25 mouse cellular contexts compared by ENCODE assay signal in the genomic region with DNA sequence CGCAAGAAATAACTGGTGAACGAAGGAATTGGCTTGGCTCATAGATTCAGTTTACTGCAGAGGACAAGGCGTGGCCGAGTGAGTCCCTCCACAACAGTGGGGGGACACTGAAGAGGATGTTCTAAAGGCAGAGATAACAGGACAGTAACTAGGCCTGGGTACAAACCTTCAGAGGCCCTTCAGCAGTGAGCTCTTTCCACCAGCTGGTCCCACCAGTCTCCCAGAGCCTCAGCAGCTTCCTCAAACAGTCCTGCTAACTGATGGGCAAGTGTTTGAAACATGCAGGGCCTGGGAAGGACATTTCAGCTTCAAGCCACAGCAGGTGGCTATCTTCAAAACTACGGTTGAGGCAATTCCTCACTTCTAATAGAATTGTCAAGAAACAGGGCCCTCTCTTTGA.
A peak's percentile ranks its signal among the peaks of the same experiment; 100 is the strongest.
DNase-seq lines count a peak whose midpoint lies in the region; ATAC-seq and TF ChIP-seq lines count a peak whose summit lies in the region.
"Had no signal": no experiment of that assay in that cellular context is flagged by ENCODE, and none has a peak within 500 bp of the region (broad histone marks: within the 10 kb centered on the region; RNA-seq: fewer than 3 reads in every experiment).

No protein-coding gene starts in this region.

- H3K4me3 ChIP-seq in heart, embryonic 10.5 days = no peak overlapping the region
- no peak overlapping the region for H3K4me3 ChIP-seq in lung, postnatal 0 days (ENCODE audit: low read depth, low read length)
- H3K4me3 ChIP-seq: embryonic facial prominence, embryonic 15.5 days; erythroblast, embryonic 14.5 days; forebrain, embryonic 10.5 days; gastrocnemius, adult 2 months; heart, adult 2 months; hindbrain, embryonic 12.5 days had no signal

- H3K27ac ChIP-seq in heart, embryonic 10.5 days = no peak overlapping the region
- H3K27ac ChIP-seq in lung, postnatal 0 days (ENCODE audit: low read length) = no peak overlapping the region
- H3K27ac ChIP-seq: embryonic facial prominence, embryonic 15.5 days; forebrain, embryonic 10.5 days; gastrocnemius, adult 2 months; heart, adult 2 months; hindbrain, embryonic 12.5 days had no signal

- no peaks in the 10 kb centered on the region for H3K9me3 ChIP-seq in heart, embryonic 10.5 days
- no peaks in the 10 kb centered on the region for H3K9me3 ChIP-seq in lung, postnatal 0 days (ENCODE audit: low read length)
- H3K9me3 ChIP-seq: embryonic facial prominence, embryonic 15.5 days; forebrain, embryonic 10.5 days; hindbrain, embryonic 12.5 days had no signal

- H3K9ac ChIP-seq in lung, postnatal 0 days (replicated peaks; ENCODE audit: low read depth) = no peak overlapping the region
- H3K9ac ChIP-seq: embryonic facial prominence, embryonic 15.5 days; hindbrain, embryonic 12.5 days had no signal

- 61% methylated on average over 5 of the region's 5 CpGs for WGBS in heart, embryonic 10.5 days
- 70% methylated on average over 5 of the region's 5 CpGs for WGBS in lung, postnatal 0 days

- H3K36me3 ChIP-seq in heart, embryonic 10.5 days = no peaks in the 10 kb centered on the region
- no peaks in the 10 kb centered on the region for H3K36me3 ChIP-seq in lung, postnatal 0 days (ENCODE audit: insufficient read depth, low read length)
- H3K36me3 ChIP-seq: embryonic facial prominence, embryonic 15.5 days; forebrain, embryonic 10.5 days; hindbrain, embryonic 12.5 days had no signal

- TF ChIP-seq CTCF in lung, postnatal 0 days (IDR thresholded peaks at IDR 0.05) = no peak

- TF ChIP-seq EP300 in lung, postnatal 0 days (IDR thresholded peaks at IDR 0.05) = no peak

- no peak for ATAC-seq in lung, postnatal 0 days
- peak; percentile 62; the same call in 1 of the 2 replicates for ATAC-seq in common myeloid progenitor, adult 5-6 weeks (replicated peaks; ENCODE audit: low read depth, poor library complexity, severe bottlenecking)
- ATAC-seq in megakaryocyte progenitor cell, adult 5-6 weeks (replicated peaks; ENCODE audit: poor library complexity) = peak; percentile 76
- ATAC-seq: activated CD4-positive, CD25-positive, alpha-beta regulatory T cell, adult 4 months; forebrain, embryonic 14.5 days; hindbrain, embryonic 16.5 days; inflammation-experienced regulatory T-cells, adult 6 months; intestine, postnatal 0 days; Patski had no signal

- H3K4me1 ChIP-seq in heart, embryonic 10.5 days = no peaks in the 10 kb centered on the region
- H3K4me1 ChIP-seq in lung, postnatal 0 days (ENCODE audit: insufficient read depth, low read depth, low read length) = no peaks in the 10 kb centered on the region
- H3K4me1 ChIP-seq: embryonic facial prominence, embryonic 15.5 days; forebrain, embryonic 10.5 days; hindbrain, embryonic 12.5 days had no signal

- intact Hi-C loops in gastrocnemius, postnatal 36 days (cut with DNase I) = no loop called here

- no peak overlapping the region for H3K4me2 ChIP-seq in lung, postnatal 0 days (replicated peaks; ENCODE audit: low read depth, low read length)
- H3K4me2 ChIP-seq: embryonic facial prominence, embryonic 15.5 days; hindbrain, embryonic 12.5 days had no signal

- DNase-seq in heart, adult 18-20 months = peak; percentile 9 to 32
- DNase-seq in heart, embryonic 10.5 days (ENCODE audit: low spot score) = no peak
- DNase-seq in lung, postnatal 0 days (ENCODE audit: low spot score) = peak; percentile 12
- DNase-seq in lung, postnatal 25 days (ENCODE audit: low spot score) = no peak
- DNase-seq in testis, postnatal 14 days (ENCODE audit: low spot score) = no peak
- no peak for DNase-seq in gastrocnemius, postnatal 36 days
- DNase-seq: adrenal gland, postnatal 25 days; cerebellum, adult 18-20 months; cerebellum, postnatal 10 days; embryo, embryonic 11 days; gastrocnemius, adult 2 months; gastrocnemius, postnatal 25 days had no signal

- H3K27me3 ChIP-seq in heart, embryonic 10.5 days (ENCODE audit: insufficient read depth, poor library complexity, severe bottlenecking) = no peaks in the 10 kb centered on the region
- H3K27me3 ChIP-seq in lung, postnatal 0 days (replicated peaks; ENCODE audit: insufficient read depth, low read length) = no peaks in the 10 kb centered on the region
- H3K27me3 ChIP-seq: embryonic facial prominence, embryonic 15.5 days; hindbrain, embryonic 12.5 days; Patski had no signal

Comparison
In these comparisons a context has a peak if more than half of its experiments do, and no peak if none do; other contexts are left out.
1. DNase-seq: peak in heart, adult 18-20 months (2 of 2) and lung, postnatal 0 days (single experiment); none in heart, embryonic 10.5 days (single experiment), lung, postnatal 25 days (single experiment), testis, postnatal 14 days (single experiment) and gastrocnemius, postnatal 36 days (0 of 2).